Mouse (Mus musculus): ENCODE measurements around the gene Atp1b2. TPM values are rescaled to one million over a fixed set of nuclear protein-coding genes. Genes with fewer than 3 reads are reported as not detected.

Gene Atp1b2
- polyA plus RNA-seq, 1 experiment from 2014 or later = 25.9 TPM

GRCm38 (mm10) chr11:69604795-69605664, 712 bp downstream of the Atp1b2 start:
- H3K27ac ChIP-seq (replicated peaks) = peak overlapping the region; percentile 68

GRCm38 (mm10) chr11:69604347-69604746, 1.4 kb downstream of the Atp1b2 start:
- H3K27me3 ChIP-seq = no peaks in the 10 kb centered on the region
- H3K4me1 ChIP-seq = peaks cover 31% of the 10 kb centered on the region
- peak overlapping the region; percentile 60 for H3K4me3 ChIP-seq
- H3K4me2 ChIP-seq (replicated peaks) = peak overlapping the region; percentile 90
- H3K27ac ChIP-seq (replicated peaks) = peak overlapping the region; percentile 68; the same call in 1 of the 2 replicates
- peak overlapping the region; percentile 62 for H3K9ac ChIP-seq (replicated peaks)
- H3K9me3 ChIP-seq = no peaks in the 10 kb centered on the region
- no peaks in the 10 kb centered on the region; the same call in 1 of the 2 replicates for H3K36me3 ChIP-seq
- 50% methylated on average over 3 of the region's 3 CpGs for WGBS
- peak; percentile 4; the same call in 1 of the 2 replicates for ATAC-seq (replicated peaks)

More at GRCm38 (mm10) chr11:69604795-69605664, 712 bp downstream of the Atp1b2 start:
- Histone ChIP-seq H3K9ac (replicated peaks) (peak overlapping the region; percentile 62), H3K4me2 (replicated peaks) (peak overlapping the region; percentile 90), H3K9me3 (no peaks in the 10 kb centered on the region), H3K4me3 (peak overlapping the region; percentile 60), H3K4me1 (peaks cover 25% of the 10 kb centered on the region), H3K36me3 (no peaks in the 10 kb centered on the region; the same call in 1 of the 2 replicates), H3K27me3 (no peaks in the 10 kb centered on the region)
- ATAC-seq (replicated peaks) = peak; percentile 72
- WGBS = under 1% methylated on average over 62 of the region's 73 CpGs

GRCm38 (mm10) chr11:69603516-69603915, 2.2 kb downstream of the Atp1b2 start:
- Histone ChIP-seq H3K9ac (replicated peaks) (no peak overlapping the region), H3K27ac (replicated peaks) (no peak overlapping the region), H3K4me3 (peak overlapping the region; percentile 60; the same call in 1 of the 2 replicates), H3K36me3 (no peaks in the 10 kb centered on the region; the same call in 1 of the 2 replicates), H3K4me2 (replicated peaks) (peak overlapping the region; percentile 90), H3K9me3 (no peaks in the 10 kb centered on the region), H3K27me3 (no peaks in the 10 kb centered on the region), H3K4me1 (peaks cover 31% of the 10 kb centered on the region)
- no peak for ATAC-seq (replicated peaks)
- 81% methylated on average over 8 of the region's 8 CpGs for WGBS

GRCm38 (mm10) chr11:69601768-69602167, 4.0 kb downstream of the Atp1b2 start:
- 73% methylated on average over 3 of the region's 3 CpGs for WGBS
- Histone ChIP-seq H3K4me3 (no peak overlapping the region), H3K36me3 (no peaks in the 10 kb centered on the region; the same call in 1 of the 2 replicates), H3K9me3 (no peaks in the 10 kb centered on the region), H3K27ac (replicated peaks) (no peak overlapping the region), H3K4me1 (peaks cover 31% of the 10 kb centered on the region), H3K4me2 (replicated peaks) (no peak overlapping the region), H3K27me3 (no peaks in the 10 kb centered on the region), H3K9ac (replicated peaks) (no peak overlapping the region)
- no peak for ATAC-seq (replicated peaks)

DNA sequence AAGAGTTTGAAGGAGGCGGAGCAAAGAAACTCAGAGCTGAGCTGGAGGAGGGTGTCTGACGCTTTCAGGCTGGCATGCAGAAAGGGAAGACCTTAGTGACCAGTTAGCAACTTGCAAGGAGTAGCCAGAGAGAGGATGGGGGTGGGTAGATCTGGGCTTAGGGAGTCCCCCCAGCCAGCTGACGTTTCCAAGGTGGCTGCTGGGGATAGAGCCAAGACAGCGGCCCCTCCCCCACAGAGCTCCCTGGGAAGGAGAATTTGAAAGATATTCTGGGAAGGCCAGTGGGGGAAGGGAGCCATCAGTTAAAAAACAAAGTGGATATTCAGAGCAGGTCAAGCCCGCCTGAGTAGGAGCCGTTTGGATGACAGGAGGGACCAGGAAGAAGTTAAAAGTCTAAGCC, 5.6 kb downstream of the Atp1b2 start:
- 11% methylated on average over 6 of the region's 6 CpGs for WGBS
- Histone ChIP-seq H3K9ac (replicated peaks) (no peak overlapping the region), H3K4me1 (peaks cover 26% of the 10 kb centered on the region), H3K4me2 (replicated peaks) (no peak overlapping the region), H3K4me3 (no peak overlapping the region), H3K36me3 (no peaks in the 10 kb centered on the region; the same call in 1 of the 2 replicates), H3K27me3 (no peaks in the 10 kb centered on the region), H3K27ac (replicated peaks) (peak overlapping the region; percentile 11), H3K9me3 (no peaks in the 10 kb centered on the region)
- ATAC-seq (replicated peaks) = no peak

DNA sequence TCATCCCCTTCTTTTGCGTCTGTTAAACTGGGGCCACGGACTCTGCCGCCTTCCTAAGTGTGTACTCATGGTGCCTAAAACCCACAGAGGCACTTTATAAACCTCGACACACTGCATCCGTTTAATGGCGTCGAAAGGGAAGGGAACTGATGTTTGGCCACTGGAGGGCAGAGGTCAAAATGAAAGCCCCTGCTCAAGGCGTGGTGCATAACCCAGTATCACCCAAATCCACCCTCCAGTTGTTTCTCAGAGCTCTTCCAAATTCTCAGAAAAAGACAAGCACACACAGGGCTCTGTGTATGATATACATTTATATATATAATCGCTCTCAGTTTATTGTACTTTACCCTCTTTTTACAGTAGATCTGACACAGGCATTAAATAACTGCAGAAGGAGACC, 6.3 kb downstream of the Atp1b2 start:
- H3K9ac ChIP-seq (replicated peaks) = no peak overlapping the region
- no peaks in the 10 kb centered on the region; the same call in 1 of the 2 replicates for H3K36me3 ChIP-seq
- WGBS = 14% methylated on average over 9 of the region's 9 CpGs
- H3K4me1 ChIP-seq = peaks cover 22% of the 10 kb centered on the region
- no peak overlapping the region for H3K4me3 ChIP-seq
- H3K27me3 ChIP-seq = no peaks in the 10 kb centered on the region
- H3K4me2 ChIP-seq (replicated peaks) = no peak overlapping the region
- 0 out of 2 replicates have a peak overlapping the region, but pooled peaks have one; percentile 11 for H3K27ac ChIP-seq (replicated peaks)
- H3K9me3 ChIP-seq = no peaks in the 10 kb centered on the region
- ATAC-seq (replicated peaks) = no peak

GRCm38 (mm10) chr11:69594853-69595252, 10.9 kb downstream of the Atp1b2 start:
- Histone ChIP-seq H3K9me3 (no peaks in the 10 kb centered on the region), H3K4me2 (replicated peaks) (no peak overlapping the region), H3K27ac (replicated peaks) (no peak overlapping the region), H3K27me3 (no peaks in the 10 kb centered on the region), H3K4me1 (peaks cover 9% of the 10 kb centered on the region), H3K36me3 (peaks cover 17% of the 10 kb centered on the region), H3K4me3 (no peak overlapping the region), H3K9ac (replicated peaks) (no peak overlapping the region)
- no peak for ATAC-seq (replicated peaks)
- WGBS = 96% methylated on average over 6 of the region's 6 CpGs

GRCm38 (mm10) chr11:69592799-69593198, 12.9 kb downstream of the Atp1b2 start:
- Histone ChIP-seq H3K4me1 (peaks cover 5% of the 10 kb centered on the region), H3K9ac (replicated peaks) (no peak overlapping the region), H3K9me3 (no peaks in the 10 kb centered on the region), H3K27ac (replicated peaks) (peak overlapping the region; percentile 73), H3K4me3 (no peak overlapping the region), H3K36me3 (peaks cover 38% of the 10 kb centered on the region), H3K4me2 (replicated peaks) (no peak overlapping the region), H3K27me3 (no peaks in the 10 kb centered on the region)
- ATAC-seq (replicated peaks) = no peak
- WGBS = 82% methylated on average over 4 of the region's 4 CpGs

GRCm38 (mm10) chr11:69591899-69592637, 13.7 kb downstream of the Atp1b2 start:
- 50% methylated on average over 7 of the region's 7 CpGs for WGBS
- Histone ChIP-seq H3K27ac (replicated peaks) (peak overlapping the region; percentile 73), H3K4me2 (replicated peaks) (no peak overlapping the region), H3K9me3 (no peaks in the 10 kb centered on the region), H3K4me3 (no peak overlapping the region), H3K27me3 (no peaks in the 10 kb centered on the region), H3K36me3 (peaks cover 45% of the 10 kb centered on the region), H3K4me1 (peaks cover 5% of the 10 kb centered on the region), H3K9ac (replicated peaks) (no peak overlapping the region)
- peak; percentile 82 for ATAC-seq (replicated peaks)

DNA sequence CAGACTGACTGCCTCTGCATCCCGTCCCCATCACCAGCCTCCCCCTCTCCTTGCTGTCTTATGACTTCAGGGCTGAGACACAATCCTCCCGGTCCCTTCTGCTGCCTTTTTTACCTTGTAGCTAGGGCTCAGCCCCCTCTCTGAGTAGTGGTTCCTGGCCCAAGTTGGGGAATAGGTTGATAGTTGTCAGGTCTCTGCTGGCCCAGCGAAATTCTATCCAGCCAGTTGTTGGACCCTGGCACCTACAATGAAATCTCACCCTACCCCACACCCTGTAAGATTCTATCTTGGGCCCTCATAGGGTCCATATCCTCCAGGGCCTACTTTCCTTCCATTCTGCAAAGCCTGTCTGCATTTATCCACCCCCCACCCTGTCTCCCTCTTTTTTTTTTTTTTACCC, 14.3 kb downstream of the Atp1b2 start:
- peak overlapping the region; percentile 73 for H3K27ac ChIP-seq (replicated peaks)
- no peak overlapping the region for H3K9ac ChIP-seq (replicated peaks)
- H3K9me3 ChIP-seq = no peaks in the 10 kb centered on the region
- H3K27me3 ChIP-seq = no peaks in the 10 kb centered on the region
- H3K4me2 ChIP-seq (replicated peaks) = no peak overlapping the region
- H3K4me1 ChIP-seq = peaks cover 5% of the 10 kb centered on the region
- no peak overlapping the region for H3K4me3 ChIP-seq
- ATAC-seq (replicated peaks) = no peak
- H3K36me3 ChIP-seq = peaks cover 45% of the 10 kb centered on the region
- 80% methylated on average over 3 of the region's 3 CpGs for WGBS

DNA sequence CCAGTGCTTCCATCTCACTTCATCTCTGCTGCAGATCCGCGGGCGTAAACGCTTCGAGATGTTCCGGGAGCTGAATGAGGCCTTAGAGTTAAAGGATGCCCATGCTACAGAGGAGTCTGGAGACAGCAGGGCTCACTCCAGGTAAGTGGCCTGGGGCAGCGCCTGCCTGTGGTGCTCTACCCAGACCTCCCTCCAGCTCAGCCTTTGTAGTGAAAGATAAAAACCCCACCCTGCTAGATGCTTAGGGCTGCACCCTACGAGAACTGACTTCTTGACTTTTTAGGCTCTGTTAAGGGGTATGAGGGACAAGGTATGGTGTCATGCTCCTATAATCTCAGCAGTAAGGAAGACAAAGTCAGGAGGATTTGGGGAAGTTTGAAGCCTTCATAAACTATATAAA, 15.1 kb downstream of the Atp1b2 start:
- ATAC-seq (replicated peaks) = no peak
- 92% methylated on average over 8 of the region's 8 CpGs for WGBS
- H3K4me2 ChIP-seq (replicated peaks) = no peak overlapping the region
- no peaks in the 10 kb centered on the region for H3K9me3 ChIP-seq
- peaks cover 5% of the 10 kb centered on the region for H3K4me1 ChIP-seq
- no peak overlapping the region for H3K9ac ChIP-seq (replicated peaks)
- H3K27me3 ChIP-seq = no peaks in the 10 kb centered on the region
- peaks cover 45% of the 10 kb centered on the region for H3K36me3 ChIP-seq
- H3K27ac ChIP-seq (replicated peaks) = no peak overlapping the region
- H3K4me3 ChIP-seq = no peak overlapping the region
